Mouse (Mus musculus) E14TG2a.4 (cell line): ENCODE measurements at regions not wholly inside any gene's neighbourhood (a gene's known extent, or its start where the extent isn't known, plus 50 kb on each side); places are given as distances from the start of the nearest gene placed in this dataset.

ENCODE experiments used
- CTCF ChIP-seq: conservative IDR thresholded peaks from 2 replicates; pipeline ENCODE4 v1.5.1; 2014; ENCODE audit warnings: low read length
- NANOG ChIP-seq: IDR thresholded peaks from 2 replicates; pipeline ENCODE4 v1.6.1; 2014; ENCODE audit warnings: borderline replicate concordance, low read length, mixed read lengths
- POU5F1 ChIP-seq: IDR thresholded peaks from 2 replicates; pipeline ENCODE4 v1.6.1; 2014; ENCODE audit warnings: low read length, borderline replicate concordance

GRCm38 (mm10) chr8:30648497-30648896 lies 2780.0 kb upstream of the 5930422O12Rik start:
- TF ChIP-seq CTCF (no peak), POU5F1 (no peak), NANOG (peak; percentile 70; the same call in 1 of the 2 replicates)
